Mouse (Mus musculus) spleen, adult 2 months (tissue): ENCODE data around the gene Slc10a1.

Source experiments
- CTCF ChIP-seq: fragments of 200-500 bp; IDR thresholded peaks from 2 replicates; pipeline ENCODE4 v1.5.1; 2011; ENCODE audit warnings: mild to moderate bottlenecking, inconsistent platforms; ENCODE audit not compliant: insufficient read depth, insufficient read length, insufficient replicate concordance; ENCODE audit errors: extremely low read depth
- POLR2A ChIP-seq: fragments of 200-500 bp; IDR thresholded peaks from 2 replicates; pipeline ENCODE4 v1.6.1; 2011; ENCODE audit warnings: low read depth, low read length, inconsistent platforms

DNA sequence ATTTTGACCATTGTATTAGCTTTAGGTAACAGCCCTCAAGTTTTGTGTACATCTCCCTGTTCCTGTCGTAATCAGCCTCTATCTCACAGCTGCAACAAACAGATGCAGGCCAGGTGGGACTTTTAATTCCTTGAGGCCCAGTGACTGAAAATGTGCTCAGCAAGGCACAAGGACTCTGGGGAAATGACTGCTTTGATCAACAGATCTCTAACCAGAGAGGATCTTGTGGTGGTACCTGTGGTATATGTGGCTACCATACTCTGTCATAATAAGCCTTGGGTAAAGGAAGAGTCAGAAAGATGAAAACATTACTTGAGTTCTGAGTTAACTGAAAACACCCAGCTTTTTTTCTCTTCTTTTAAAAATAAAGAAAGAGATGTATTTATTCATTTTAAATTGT lies 25.3 kb upstream of the Slc10a1 start:
- TF ChIP-seq CTCF, result no peak
- TF ChIP-seq POLR2A, result no peak
